Mouse (Mus musculus): ENCODE measurements around the gene Scgb2a2. TPM values are rescaled to one million over a fixed set of nuclear protein-coding genes. Genes with fewer than 3 reads are reported as not detected.
"Not testable (repeated sequence)": the region's sequence is repeated elsewhere in the genome, so short reads cannot be mapped to it uniquely, and the experiment has no call there.

The Scgb2a2 gene
- not detected for polyA plus RNA-seq (2021)

GRCm38 (mm10) chr19:9847262-9847661, at the start of gene Scgb2a2:
Scgb2a2 (plus strand) TSS chr19:9847562.
- CTCF ChIA-PET: no interaction called here
- in situ Hi-C loops (cut with MboI; ENCODE audit: low pct_unique_long_range_greater_than_20kb): no loop called here
- no peak for DNase-seq (ENCODE audit: low read depth, low spot score)
- no peak for TF ChIP-seq CTCF (IDR thresholded peaks at IDR 0.05)
- H3K27me3 ChIP-seq: peaks cover 64% of the 10 kb centered on the region
- POLR2A ChIA-PET: no interaction called here
- no peak for ATAC-seq

DNA sequence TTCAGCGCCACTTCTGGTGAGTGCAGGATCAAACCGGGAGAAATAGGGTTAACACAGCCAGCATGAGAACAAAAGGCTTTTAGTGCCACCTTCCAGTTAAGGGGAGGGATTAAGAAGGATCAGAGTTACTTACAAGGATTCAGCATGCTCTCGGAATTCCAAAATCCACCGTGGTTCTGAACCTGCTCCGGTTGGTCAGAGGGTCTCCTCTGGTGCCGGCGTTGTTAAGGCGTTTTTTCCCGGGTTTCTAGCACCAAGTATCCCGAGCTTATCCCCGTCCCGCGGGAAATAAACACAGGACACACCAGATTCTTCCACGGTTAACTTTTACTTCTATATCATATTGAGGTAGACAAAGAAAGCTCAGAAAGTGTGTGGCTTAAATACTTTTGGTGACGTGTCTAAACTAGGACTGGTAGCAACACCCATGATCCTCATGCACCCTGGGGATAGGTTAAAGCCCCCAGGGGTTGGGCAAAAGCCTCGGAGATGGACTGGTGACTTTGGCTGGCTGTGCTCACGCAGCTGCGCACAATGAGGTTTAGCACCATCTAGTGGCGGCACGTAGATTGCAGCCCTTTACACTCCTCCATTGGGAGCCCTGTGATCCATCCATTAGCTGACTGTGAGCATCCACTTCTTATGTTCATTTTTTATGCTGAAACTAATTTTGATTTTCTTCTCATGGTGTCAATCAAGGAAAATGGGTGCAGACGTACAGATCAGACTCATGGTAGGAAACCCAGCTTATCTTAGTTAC, 10.6 kb upstream of the Scgb2a2 start:
- CTCF ChIA-PET, POLR2A ChIA-PET: not testable (repeated sequence)
- TF ChIP-seq CTCF (IDR thresholded peaks at IDR 0.05): peak; percentile 83

DNA sequence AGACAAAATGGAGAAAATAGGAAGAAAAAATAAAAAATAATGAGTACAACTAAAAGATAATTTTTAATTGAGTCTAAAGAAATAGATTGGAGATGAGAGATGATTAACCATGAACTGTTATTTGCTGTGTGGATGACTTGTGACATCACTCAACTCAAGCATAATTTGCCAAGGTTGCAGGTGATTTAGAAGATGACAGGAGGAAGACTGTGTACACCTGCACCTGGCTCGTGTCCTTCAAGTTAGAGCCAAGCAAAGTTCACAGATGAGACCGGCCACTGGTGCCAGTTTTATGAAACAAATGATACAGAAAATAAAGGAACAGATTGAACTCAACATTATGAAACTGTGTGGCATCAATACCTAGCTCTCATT, 10.0 kb upstream of the Scgb2a2 start:
- ChIA-PET POLR2A (no interaction called here), CTCF (no interaction called here)
- DNase-seq (ENCODE audit: low read depth, low spot score): no peak
- ATAC-seq: no peak
- no peak for TF ChIP-seq CTCF (IDR thresholded peaks at IDR 0.05)
- in situ Hi-C loops (cut with MboI; ENCODE audit: low pct_unique_long_range_greater_than_20kb): no loop called here
- peaks cover 52% of the 10 kb centered on the region for H3K27me3 ChIP-seq

More for the DNA sequence above, 10.6 kb upstream of the Scgb2a2 start:
- ATAC-seq: peak; percentile 79
- DNase-seq (ENCODE audit: low read depth, low spot score); in situ Hi-C loops (cut with MboI; ENCODE audit: low pct_unique_long_range_greater_than_20kb): not testable (repeated sequence)
- peaks cover 46% of the 10 kb centered on the region for H3K27me3 ChIP-seq

- TF ChIP-seq CTCF (IDR thresholded peaks at IDR 0.05): peak; percentile 16
- CTCF ChIA-PET: interaction anchor here (0.8 kb wide), 1 partner anchor 1207 kb away, joined by 3 read pairs; no protein-coding TSS in a partner anchor
- H3K27me3 ChIP-seq: peaks cover 42% of the 10 kb centered on the region
- POLR2A ChIA-PET; DNase-seq (ENCODE audit: low read depth, low spot score); in situ Hi-C loops (cut with MboI; ENCODE audit: low pct_unique_long_range_greater_than_20kb); ATAC-seq: not testable (repeated sequence)
Observed at GRCm38 (mm10) chr19:9849368-9850075, 2.2 kb downstream of the Scgb2a2 start.

GRCm38 (mm10) chr19:9860821-9861220, 13.5 kb downstream of the Scgb2a2 start:
- DNase-seq (ENCODE audit: low read depth, low spot score); ATAC-seq; H3K27me3 ChIP-seq; CTCF ChIA-PET; in situ Hi-C loops (cut with MboI; ENCODE audit: low pct_unique_long_range_greater_than_20kb); POLR2A ChIA-PET: not testable (repeated sequence)

DNA sequence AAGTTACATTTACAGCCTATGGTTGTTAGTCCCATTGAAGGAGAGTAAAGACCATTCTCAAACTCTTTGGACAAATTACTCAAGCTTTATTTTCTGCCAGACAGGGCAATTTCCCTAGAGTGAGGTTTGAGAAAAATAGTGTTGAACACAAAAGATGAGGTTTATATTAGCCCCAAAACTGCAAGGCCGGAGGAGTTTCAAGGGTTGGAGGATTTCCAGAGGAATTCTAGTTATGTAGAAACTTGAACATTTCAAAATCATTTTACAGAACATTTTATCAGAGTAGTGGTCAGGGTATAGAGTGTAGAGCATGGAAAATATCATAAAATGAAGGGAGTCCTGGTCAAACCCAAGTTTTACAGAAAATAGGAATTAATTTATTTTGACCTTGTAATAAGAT, 17.5 kb downstream of the Scgb2a2 start:
- in situ Hi-C loops (cut with MboI; ENCODE audit: low pct_unique_long_range_greater_than_20kb): no loop called here
- TF ChIP-seq CTCF (IDR thresholded peaks at IDR 0.05): no peak
- POLR2A ChIA-PET: interaction anchor here (0.6 kb wide), 1 partner anchor 9 kb away, joined by 3 read pairs; no protein-coding TSS in a partner anchor
- CTCF ChIA-PET: interaction anchor here (0.8 to 1.8 kb wide), 4 partner anchors 14 to 32 kb away, joined by 3 to 4 read pairs (median 3); no protein-coding TSS in a partner anchor
- no peaks in the 10 kb centered on the region for H3K27me3 ChIP-seq
- ATAC-seq (no peak), DNase-seq (ENCODE audit: low read depth, low spot score) (no peak)

- CTCF ChIA-PET: interaction anchor here (1.1 to 1.8 kb wide), 3 partner anchors 14 to 31 kb away, joined by 3 to 4 read pairs (median 3); no protein-coding TSS in a partner anchor
- TF ChIP-seq CTCF (IDR thresholded peaks at IDR 0.05): no peak
- ATAC-seq: no peak
- POLR2A ChIA-PET: no interaction called here
- DNase-seq (ENCODE audit: low read depth, low spot score): no peak
- in situ Hi-C loops (cut with MboI; ENCODE audit: low pct_unique_long_range_greater_than_20kb): no loop called here
- no peaks in the 10 kb centered on the region for H3K27me3 ChIP-seq
Observed at GRCm38 (mm10) chr19:9865466-9865865, 18.1 kb downstream of the Scgb2a2 start.

- CTCF ChIA-PET: interaction anchor here (1.0 to 1.2 kb wide), 2 partner anchors 10 kb away, joined by 4 to 6 read pairs; no protein-coding TSS in a partner anchor
- no peaks in the 10 kb centered on the region for H3K27me3 ChIP-seq
- in situ Hi-C loops (cut with MboI; ENCODE audit: low pct_unique_long_range_greater_than_20kb): loop anchor here (25.0 kb wide), 2 partner anchors 1041 to 1166 kb away; partner anchors contain the start of genes AC129217.1, Bscl2, Gng3 and Slc3a2
- ATAC-seq (no peak), DNase-seq (ENCODE audit: low read depth, low spot score) (no peak)
- POLR2A ChIA-PET: no interaction called here
- TF ChIP-seq CTCF (IDR thresholded peaks at IDR 0.05): no peak
Observed at GRCm38 (mm10) chr19:9878186-9878835, 30.9 kb downstream of the Scgb2a2 start.

GRCm38 (mm10) chr19:9886348-9886747, 39.0 kb downstream of the Scgb2a2 start:
- in situ Hi-C loops (cut with MboI; ENCODE audit: low pct_unique_long_range_greater_than_20kb): loop anchor here (25.0 kb wide), 2 partner anchors 1049 to 1174 kb away; partner anchors contain the start of genes AC129217.1, Bscl2, Gng3 and Slc3a2
- CTCF ChIA-PET: interaction anchor here (1.4 to 2.4 kb wide), 2 partner anchors 10 to 21 kb away, joined by 3 to 4 read pairs; no protein-coding TSS in a partner anchor
- DNase-seq (ENCODE audit: low read depth, low spot score): no peak
- POLR2A ChIA-PET: no interaction called here
- H3K27me3 ChIP-seq: no peaks in the 10 kb centered on the region
- ATAC-seq: no peak
- no peak for TF ChIP-seq CTCF (IDR thresholded peaks at IDR 0.05)

DNA sequence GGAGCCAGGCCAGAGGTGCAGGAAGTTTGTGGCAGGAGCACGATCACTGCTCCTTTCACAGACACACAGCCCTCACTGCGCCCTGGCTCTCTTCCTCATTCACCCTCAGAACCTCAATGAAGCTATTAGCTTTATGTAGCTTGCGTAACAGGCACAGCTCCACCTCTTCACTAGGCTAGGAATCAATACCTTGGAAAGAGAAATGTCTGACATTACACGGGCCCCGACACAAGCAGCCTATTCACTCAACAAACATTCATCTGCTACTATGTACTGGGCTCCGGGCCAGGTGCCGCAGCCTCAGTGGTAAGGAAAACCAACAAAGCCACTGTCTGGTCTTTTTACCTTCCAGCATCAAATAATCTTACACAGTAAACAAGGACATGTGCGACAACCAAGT, 39.4 kb downstream of the Scgb2a2 start:
- no peak for ATAC-seq
- TF ChIP-seq CTCF (IDR thresholded peaks at IDR 0.05): no peak
- no peaks in the 10 kb centered on the region for H3K27me3 ChIP-seq
- DNase-seq (ENCODE audit: low read depth, low spot score): no peak
- ChIA-PET POLR2A (no interaction called here), CTCF (interaction anchor here (2.4 kb wide), 1 partner anchor 22 kb away, joined by 4 read pairs; no protein-coding TSS in a partner anchor)
- in situ Hi-C loops (cut with MboI; ENCODE audit: low pct_unique_long_range_greater_than_20kb): loop anchor here (25.0 kb wide), 2 partner anchors 1049 to 1174 kb away; partner anchors contain the start of genes AC129217.1, Bscl2, Gng3 and Slc3a2
